Mouse (Mus musculus) natural killer cell, adult 2 months (primary cell): ENCODE measurements around the gene Got1.
A peak's percentile ranks its signal among the peaks of the same experiment; 100 is the strongest.

Experiments used
- DNase-seq, 2 experiments: peaks; one replicate each; pipeline ENCODE4 v3.0.0; 2022; ENCODE audit warnings: low spot score in 2 of 2

Got1 gene

DNA sequence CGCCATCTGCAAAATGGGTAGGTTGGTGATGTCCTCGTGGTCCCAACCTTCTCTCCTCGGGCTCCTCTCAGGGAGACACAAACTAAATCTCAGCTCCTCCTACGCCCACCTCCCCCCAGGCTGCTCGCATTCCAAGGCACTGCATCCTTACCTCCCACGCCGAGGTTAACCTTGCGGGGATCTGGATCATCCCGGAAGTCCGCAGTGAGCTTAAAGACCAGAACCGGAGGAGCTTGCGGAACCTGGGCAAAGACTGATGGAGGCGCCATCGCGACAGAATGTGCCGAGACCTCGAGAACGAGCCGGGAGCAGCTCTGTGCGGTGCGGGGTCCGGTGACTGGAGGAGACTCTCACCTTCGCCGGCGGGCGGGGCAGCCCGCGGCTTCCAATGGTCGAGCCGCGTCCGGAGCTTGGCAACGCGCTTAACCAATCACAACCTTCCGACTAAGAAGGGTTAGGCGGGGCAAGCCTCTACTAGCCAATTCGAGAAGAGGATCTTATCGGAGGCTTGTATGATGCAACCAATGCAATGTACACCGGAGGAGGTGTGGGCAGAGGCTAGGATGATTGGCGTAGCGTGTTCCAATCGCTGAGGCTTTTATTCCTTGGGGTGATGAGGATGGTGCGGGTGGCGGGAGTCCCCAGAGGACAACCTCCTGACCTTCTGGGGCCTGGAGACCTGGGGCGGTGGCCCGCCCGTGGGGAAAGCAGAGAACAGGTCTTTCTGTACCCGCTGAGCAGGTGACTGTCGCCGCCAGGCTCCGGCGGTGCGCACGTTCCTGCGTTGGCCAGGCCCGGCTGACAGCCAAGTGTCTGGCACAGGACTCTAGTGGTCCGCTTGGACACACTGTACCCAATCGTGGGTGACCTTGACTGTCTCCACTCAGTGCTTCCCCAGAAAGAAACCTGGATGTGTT, at the start of gene Got1:
Gene Got1, minus strand, starts transcription at position 419 of the 917 bp plus-strand sequence.
- peak; percentile 93 to 95 for DNase-seq

DNA sequence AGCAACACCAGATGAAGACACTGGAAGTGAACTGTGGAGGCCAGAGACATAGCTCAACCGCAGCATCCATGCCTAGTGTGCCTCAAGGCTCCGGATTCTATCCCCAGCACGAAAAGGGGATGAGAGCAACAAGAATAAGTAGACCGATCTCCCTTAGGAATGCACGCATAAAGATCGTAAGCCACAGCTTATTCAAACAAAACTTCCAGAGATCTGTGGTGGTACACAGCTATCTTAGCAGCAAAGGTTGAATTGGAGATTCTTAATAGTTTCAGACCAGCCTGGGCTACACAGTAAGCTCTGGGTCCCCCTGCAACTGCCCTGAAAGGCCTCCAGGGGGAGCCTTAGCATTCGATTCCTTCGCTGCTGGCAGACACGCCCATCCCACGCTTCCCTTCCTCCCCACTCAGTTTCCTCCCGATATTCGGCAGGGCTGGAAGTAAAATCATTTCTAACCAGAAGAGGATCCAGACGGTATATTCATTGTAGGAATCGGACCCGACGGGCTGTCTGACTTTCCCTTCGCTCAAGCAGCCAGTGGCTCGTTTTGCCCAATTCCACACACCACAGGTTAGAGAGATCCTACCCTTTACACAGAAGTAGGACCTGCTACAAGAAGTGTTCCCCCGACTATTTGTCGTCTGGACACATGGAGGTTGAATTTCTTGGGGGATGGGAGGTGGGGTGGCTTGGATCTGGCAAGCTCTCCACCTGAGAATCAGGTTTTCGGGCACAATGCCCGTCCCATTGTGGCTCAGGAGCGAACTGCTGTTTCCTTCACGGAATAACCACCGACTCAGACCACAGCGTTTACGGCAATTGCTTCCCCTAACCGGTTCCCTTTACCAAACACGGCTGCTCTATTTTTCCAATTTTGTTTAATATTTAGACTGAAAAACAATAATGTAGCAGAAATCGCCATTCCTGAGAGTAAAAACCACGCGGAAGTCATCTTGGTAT, 46.7 kb upstream of the Got1 start:
- DNase-seq = peak; percentile 46 to 59

DNA sequence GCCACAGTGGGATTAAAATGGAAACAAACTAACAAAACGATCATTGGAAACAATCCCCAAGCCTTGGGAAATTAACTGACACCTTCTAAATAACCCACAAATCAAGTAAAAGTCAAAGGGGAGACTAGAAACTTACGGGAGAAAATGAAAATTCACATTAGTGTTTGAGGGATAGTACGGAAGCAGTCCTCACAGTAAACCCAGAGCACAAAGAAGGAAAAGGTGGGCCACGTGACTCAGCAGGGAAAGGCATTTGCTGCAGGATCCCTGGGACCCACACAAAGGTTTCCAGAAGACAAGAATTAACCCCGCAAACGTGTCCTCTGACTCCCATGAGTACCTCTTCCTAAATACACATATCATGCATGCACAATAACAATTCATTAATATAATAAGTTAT, 44.7 kb upstream of the Got1 start:
- DNase-seq = no peak

DNA sequence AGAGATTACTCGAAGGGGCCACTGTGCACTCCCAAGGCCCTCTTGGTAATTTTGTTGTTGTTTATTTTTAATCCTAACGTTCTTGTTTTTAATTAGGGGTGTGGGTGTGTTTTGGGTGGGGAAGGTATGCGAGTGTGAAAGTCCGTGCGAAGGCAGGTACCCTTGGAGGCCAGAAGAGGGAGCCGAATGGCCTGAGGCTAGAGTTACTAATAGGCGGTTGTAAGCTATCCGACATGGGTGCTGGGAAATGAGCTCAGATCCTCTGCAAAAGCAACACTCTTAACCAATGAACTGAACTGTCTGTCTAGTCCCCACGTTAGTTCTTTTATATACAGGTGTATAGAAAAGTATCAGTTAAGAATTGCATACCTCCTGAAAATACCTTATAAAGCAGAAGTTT, 43.9 kb upstream of the Got1 start:
- DNase-seq = no peak

- DNase-seq = no peak
These were observed 38.8 kb upstream of the Got1 start for GRCm38 (mm10) chr19:43563166-43563565.

GRCm38 (mm10) chr19:43561841-43562240, 37.4 kb upstream of the Got1 start:
- DNase-seq = no peak

DNA sequence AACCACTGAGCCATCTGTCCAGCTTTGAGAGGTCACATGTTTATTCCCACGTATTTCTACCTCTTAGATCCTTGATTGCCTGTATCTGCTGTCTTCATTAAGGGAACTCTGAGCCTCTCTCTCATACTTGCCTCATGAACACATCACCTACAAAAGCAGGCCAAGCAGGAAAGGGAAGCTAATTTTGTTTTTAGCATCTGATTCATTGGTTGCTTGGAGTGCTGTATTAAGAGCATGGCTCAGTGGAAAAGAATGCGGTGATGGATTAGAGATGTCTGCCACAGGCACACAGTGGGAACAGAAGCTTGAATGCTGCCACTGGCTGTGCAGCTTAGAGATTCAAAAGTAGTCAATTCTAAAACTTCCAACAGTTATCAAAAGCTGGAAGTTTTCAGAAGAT, 35.8 kb upstream of the Got1 start:
- DNase-seq = no peak

DNA sequence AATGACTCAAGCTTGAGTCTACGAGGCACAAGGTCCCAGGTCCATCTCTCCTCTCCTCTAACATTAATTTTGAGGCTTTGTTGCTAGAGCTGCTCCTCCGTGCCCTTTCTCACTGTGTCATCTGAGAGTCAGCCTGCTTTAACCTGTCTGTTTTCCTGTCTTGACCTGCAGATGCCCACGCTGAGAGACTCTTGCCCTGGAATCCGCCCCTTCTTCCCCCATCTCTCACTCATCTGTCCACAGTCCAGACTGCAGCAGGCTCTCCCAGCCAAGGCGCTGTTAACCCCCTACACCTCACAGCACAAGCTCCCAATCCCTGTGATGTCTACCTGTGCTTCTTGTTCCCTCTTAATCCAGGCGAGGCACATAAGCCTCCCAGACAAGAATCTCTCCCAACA, 27.1 kb upstream of the Got1 start:
- DNase-seq = no peak

DNA sequence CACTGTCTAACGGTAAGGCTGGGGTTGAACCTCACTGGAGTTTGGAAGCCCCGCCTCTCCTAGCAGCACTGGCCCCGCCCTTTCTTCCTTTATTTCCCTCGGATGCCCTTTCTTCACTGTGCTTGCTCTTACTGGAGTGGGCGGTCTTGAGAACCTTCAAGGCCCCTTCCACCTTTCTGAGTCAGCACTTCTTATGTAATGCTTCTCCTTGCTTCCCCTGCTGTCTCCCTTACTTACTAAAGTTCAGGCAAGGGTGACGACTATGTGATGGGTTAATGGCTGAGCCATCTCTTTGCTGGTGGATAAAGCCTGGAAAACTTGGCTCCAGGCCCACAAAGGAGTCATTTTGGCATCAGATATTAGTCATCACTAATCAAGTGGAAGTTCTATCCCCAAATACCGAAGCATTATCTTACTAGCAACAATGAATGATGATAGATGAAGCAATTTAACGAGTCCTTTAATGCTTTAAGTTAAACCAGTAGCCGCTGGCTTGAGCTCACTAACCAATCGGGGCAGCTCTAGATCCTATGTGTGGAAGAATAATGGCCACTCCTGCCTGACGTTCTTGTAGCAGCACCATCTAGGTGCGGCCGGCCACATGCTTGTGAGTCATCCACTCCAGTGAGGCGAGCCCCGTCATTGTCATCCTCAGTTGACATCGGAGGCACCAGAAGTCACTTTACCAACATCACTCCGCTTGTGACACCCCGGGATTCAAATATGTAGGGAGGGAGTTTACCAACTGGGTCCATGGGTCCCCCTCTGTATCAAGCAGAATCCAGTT, 26.5 kb upstream of the Got1 start:
- DNase-seq = no peak

DNA sequence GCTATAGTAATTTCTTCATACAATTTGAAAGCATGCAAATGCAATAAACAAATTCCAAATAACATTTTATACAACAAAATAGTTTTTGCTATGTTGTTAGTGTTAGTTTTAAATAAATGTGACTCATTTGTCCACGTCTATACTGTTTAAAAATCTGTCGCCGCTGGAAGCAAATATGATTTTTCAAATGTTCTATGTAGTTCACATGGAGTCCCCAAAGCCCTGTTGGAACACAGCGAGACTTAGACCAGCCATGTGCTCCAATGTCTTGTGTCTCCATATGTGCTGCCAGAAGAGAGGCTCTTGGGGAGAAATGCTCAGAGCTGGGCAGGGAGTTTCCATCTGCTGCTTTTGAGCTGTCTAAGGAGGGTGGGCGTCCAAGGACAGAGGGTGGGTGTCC, 23.7 kb upstream of the Got1 start:
- DNase-seq = no peak

DNA sequence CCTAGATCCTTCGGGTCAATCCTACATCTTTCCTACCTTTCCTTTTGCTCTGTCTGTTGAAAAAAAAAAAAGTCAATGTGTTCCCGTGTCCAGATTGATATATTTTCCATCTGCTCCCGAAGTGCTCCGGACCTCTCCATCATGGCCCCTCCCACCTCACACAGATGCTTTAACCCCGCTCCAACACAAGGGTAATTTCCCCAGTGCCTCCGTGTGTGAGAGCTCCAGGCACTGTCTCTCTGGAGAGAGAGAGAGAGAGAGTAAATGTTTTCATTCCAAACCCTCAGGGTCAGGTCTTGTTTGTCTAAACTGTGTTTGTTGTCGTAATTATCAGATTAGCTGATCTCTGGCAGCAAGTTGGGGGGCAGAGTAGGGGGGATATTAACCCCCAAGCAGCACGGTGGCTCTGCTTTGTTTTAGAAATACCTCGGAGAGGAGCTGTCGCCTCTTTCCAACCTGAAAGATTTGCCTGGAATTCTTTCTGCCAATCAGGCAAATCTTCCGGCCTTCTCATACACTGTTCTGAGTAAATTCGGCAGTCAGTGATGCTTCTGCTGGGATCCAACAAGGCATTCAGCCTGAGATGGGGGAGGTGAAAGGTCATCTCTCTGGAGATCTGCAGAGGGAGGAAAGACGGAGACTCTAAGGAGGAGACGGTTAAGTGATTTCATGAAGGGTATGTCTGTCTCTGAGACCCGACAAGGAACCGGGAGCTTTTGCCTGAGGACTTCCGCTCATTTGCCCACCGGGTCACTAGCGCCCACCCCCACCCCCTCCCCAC, 22.1 kb upstream of the Got1 start:
- DNase-seq = no peak

GRCm38 (mm10) chr19:43535372-43535771, 11.0 kb upstream of the Got1 start:
- DNase-seq = no peak

- DNase-seq = peak; percentile 31 to 56
These were observed 6.5 kb upstream of the Got1 start for GRCm38 (mm10) chr19:43530921-43531320.

GRCm38 (mm10) chr19:43530197-43530770, 5.9 kb upstream of the Got1 start:
- peak; percentile 53 to 70 for DNase-seq

- no peak for DNase-seq
These were observed 3.7 kb upstream of the Got1 start for GRCm38 (mm10) chr19:43528056-43528587.

DNA sequence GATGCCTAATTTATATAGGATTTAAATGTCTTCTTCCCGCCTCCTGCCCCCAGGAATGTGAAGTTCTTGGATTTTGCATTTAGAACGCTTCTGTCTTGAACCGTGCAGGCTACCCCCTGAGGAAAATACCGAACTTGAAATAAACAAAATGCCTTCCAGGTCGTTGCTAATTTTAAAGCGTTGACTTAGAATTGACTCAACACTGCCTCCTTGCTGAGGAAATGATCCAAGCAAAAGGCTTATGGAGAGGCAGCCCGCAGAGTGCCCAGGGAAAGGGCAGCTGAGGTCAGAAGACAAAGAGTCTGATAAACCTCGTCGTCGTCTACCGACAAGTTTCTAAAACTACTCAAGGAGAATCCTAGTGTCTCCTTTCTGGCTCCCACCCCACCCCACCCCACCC, 2.7 kb upstream of the Got1 start:
- DNase-seq = no peak

DNA sequence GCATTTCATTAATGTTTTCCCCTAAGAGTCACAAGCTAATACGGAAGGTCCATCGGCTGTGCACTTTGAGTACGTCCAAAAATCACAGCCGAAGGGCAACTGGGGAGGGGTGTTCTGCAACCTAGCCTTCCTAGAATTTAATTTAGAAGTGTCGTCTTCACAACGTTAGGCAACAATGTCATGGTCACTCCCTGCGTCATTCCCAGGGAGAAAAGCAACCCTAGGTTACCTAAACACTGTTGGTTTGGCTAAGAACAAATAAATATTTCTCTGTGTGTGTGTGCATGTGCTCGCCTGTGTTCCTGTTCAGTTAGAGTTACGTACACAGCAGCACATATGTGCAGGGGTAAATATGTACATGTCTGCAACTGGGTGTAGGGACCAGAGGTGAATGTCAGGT, 1.6 kb upstream of the Got1 start:
- DNase-seq = no peak

DNA sequence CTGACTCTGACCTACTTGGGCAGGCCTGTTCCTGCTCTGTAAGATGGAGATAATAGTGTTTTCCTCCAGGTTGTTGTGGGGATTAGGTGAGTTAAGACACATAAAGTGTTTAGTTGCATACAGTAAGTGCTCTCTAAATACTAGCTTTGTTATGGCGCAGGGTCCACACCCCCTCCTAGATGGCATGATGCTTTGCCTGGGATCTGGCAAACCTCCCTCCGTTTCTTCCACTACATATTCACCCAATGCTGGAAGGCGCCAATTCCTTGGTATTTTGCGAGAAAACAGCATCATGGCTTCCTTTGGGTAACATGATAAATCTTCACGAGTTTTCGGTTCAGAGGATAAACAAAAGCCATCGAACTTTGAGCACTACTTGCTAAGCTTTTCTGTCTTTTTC, 1.2 kb upstream of the Got1 start:
- no peak for DNase-seq

DNA sequence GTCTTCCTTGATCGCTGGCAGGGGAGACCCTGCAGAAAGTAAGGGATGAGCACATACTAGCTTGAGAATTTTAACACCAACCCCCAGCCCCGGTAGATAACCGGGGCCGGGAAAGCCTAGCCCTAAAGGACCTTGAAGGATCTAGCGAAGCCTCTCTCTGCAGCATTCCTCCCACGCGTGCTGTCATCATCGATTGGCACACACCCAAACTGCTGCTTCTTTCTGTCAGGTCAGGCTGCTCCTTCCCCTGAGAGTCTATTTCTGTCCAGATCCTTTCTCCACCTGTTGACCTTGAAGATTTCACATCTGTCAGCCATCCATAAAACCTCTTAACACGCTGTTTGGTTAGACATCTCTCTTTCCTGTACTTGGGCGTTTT, 688 bp upstream of the Got1 start:
- no peak for DNase-seq

GRCm38 (mm10) chr19:43523551-43523950, 854 bp downstream of the Got1 start:
- DNase-seq = peak; percentile 42 to 74
